Mouse (Mus musculus) limb, embryonic 13.5 days (tissue): Measurements from ENCODE around the gene Lrrc74a. TPM values are rescaled to one million over a fixed set of nuclear protein-coding genes. Genes with fewer than 3 reads are reported as not detected.

Experiments
- ATAC-seq: fragments of 200-750 bp; cut with Nextera tagmentation; 2 replicates; pipeline ENCODE4 v1.8.0; 2017; ENCODE audit warnings: low read depth, moderate number of reproducible peaks, moderate TSS enrichment; ENCODE audit not compliant: low FRiP score
- H3K27ac ChIP-seq: fragments of 300-500 bp; sonication (generic); 2 replicates; pipeline ENCODE4 v1.5.1; 2015; ENCODE audit warnings: inconsistent platforms, mild to moderate bottlenecking, moderate library complexity
- H3K27me3 ChIP-seq: fragments of 300-500 bp; sonication (generic); 2 replicates; pipeline ENCODE4 v1.6.1; 2015; ENCODE audit warnings: mild to moderate bottlenecking, inconsistent platforms
- H3K36me3 ChIP-seq: fragments of 300-500 bp; sonication (generic); 2 replicates; pipeline ENCODE4 v1.6.1; 2015; ENCODE audit warnings: inconsistent platforms, mild to moderate bottlenecking, moderate library complexity
- H3K4me1 ChIP-seq: fragments of 300-500 bp; sonication (generic); 2 replicates; pipeline ENCODE4 v1.6.1; 2015; ENCODE audit warnings: inconsistent platforms
- H3K4me2 ChIP-seq: fragments of 300-500 bp; sonication (generic); replicated peaks from 2 replicates; pipeline ENCODE4 v1.6.1; 2015; ENCODE audit warnings: inconsistent platforms, mild to moderate bottlenecking, moderate library complexity
- H3K4me3 ChIP-seq: fragments of 300-500 bp; sonication (generic); 2 replicates; pipeline ENCODE4 v1.5.1; 2015; ENCODE audit warnings: moderate library complexity, mild to moderate bottlenecking, inconsistent platforms
- H3K9ac ChIP-seq: fragments of 300-500 bp; sonication (generic); 2 replicates; pipeline ENCODE4 v1.6.1; 2015; ENCODE audit warnings: mild to moderate bottlenecking, inconsistent platforms
- H3K9me3 ChIP-seq: fragments of 300-500 bp; sonication (generic); 2 replicates; pipeline ENCODE4 v1.6.1; 2016; ENCODE audit warnings: inconsistent platforms
- WGBS: fragments of 180-500 bp; shearing (Covaris S2); methylation state at CpG from one replicate; pipeline ENCODE4 v1.1.7; 2015; 5-methylcytosine and 5-hydroxymethylcytosine counted together
- polyA plus RNA-seq: library from polyadenylated mRNA; unstranded; fragments of >200 nt; fragmentation: Nextera tagmentation; extraction: Ambion mirVana; gene quantifications from 2 replicates; pipeline ENCODE4 v1.2.1, GENCODE M21; 2015

Gene Lrrc74a
- polyA plus RNA-seq, 1 experiment from 2014 or later: not detected

GRCm38 (mm10) chr12:86725706-86726105 lies 8.5 kb upstream of the Lrrc74a start:
- peak; percentile 26; the same call in 1 of the 2 replicates for ATAC-seq
- Histone ChIP-seq H3K4me1 (peaks cover 8% of the 10 kb centered on the region), H3K27ac (peak overlapping the region; percentile 66; the same call in 1 of the 2 replicates), H3K36me3 (peaks cover 6% of the 10 kb centered on the region; the same call in 1 of the 2 replicates), H3K4me2 (peak overlapping the region; percentile 89), H3K27me3 (no peaks in the 10 kb centered on the region), H3K9me3 (no peaks in the 10 kb centered on the region), H3K4me3 (peak overlapping the region; percentile 68), H3K9ac (peak overlapping the region; percentile 75)
- WGBS: under 1% methylated on average over 19 of the region's 19 CpGs

- Histone ChIP-seq H3K4me1 (peaks cover 8% of the 10 kb centered on the region), H3K9ac (peak within 1 kb of the TSS; percentile 75), H3K27ac (peak within 1 kb of the TSS; percentile 66; the same call in 1 of the 2 replicates), H3K9me3 (no peaks in the 10 kb centered on the region), H3K4me2 (peak within 1 kb of the TSS; percentile 89), H3K4me3 (peak within 1 kb of the TSS; percentile 68), H3K36me3 (peaks cover 6% of the 10 kb centered on the region; the same call in 1 of the 2 replicates), H3K27me3 (no peaks in the 10 kb centered on the region)
- WGBS: under 1% methylated on average over 44 of the region's 44 CpGs
- peak; percentile 99 for ATAC-seq
Observed at GRCm38 (mm10) chr12:86726120-86726640, 8.0 kb upstream of the Lrrc74a start, which contains the start of gene Angel1. TSS of gene Angel1 (minus strand) at chr12:86726460.

- H3K27me3 ChIP-seq: no peaks in the 10 kb centered on the region
- peaks cover 7% of the 10 kb centered on the region; the same call in 1 of the 2 replicates for H3K9me3 ChIP-seq
- 72% methylated on average over 13 of the region's 13 CpGs for WGBS
- H3K4me3 ChIP-seq: no peak overlapping the region
- no peak overlapping the region for H3K4me2 ChIP-seq
- H3K4me1 ChIP-seq: no peaks in the 10 kb centered on the region
- no peak for ATAC-seq
- no peak overlapping the region for H3K27ac ChIP-seq
- H3K36me3 ChIP-seq: no peaks in the 10 kb centered on the region
- no peak overlapping the region for H3K9ac ChIP-seq
Observed at GRCm38 (mm10) chr12:86761036-86761435, 26.9 kb downstream of the Lrrc74a start.

DNA sequence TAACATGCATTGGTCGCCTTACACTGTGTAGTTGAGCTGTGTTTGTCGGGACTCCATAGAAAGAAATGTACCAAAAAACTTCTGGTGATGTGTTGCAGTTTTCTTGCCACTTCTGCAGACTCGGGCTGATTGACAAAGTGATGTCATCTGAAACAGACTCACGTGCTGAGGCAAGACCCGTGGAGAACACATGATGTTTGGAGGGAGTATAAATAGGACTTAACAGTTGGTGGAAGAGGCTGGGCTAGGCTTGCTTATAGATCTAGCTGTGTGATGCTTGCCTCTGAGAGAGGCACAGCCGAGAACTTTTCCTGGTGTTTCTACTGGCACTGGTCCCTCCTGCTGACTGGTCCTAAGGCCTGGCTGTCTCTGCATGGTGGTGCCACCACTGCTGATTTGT lies 29.9 kb downstream of the Lrrc74a start:
- H3K4me3 ChIP-seq: no peak overlapping the region
- no peak overlapping the region for H3K9ac ChIP-seq
- no peak overlapping the region for H3K27ac ChIP-seq
- H3K36me3 ChIP-seq: no peaks in the 10 kb centered on the region
- 0 out of 2 replicates have a peak, but pooled peaks cover 4% of the 10 kb centered on the region for H3K4me1 ChIP-seq
- H3K4me2 ChIP-seq: no peak overlapping the region
- no peaks in the 10 kb centered on the region for H3K27me3 ChIP-seq
- H3K9me3 ChIP-seq: peaks cover 7% of the 10 kb centered on the region; the same call in 1 of the 2 replicates
- ATAC-seq: no peak
- 72% methylated on average over 6 of the region's 6 CpGs for WGBS

- no peak overlapping the region for H3K4me2 ChIP-seq
- peaks cover 20% of the 10 kb centered on the region for H3K4me1 ChIP-seq
- no peaks in the 10 kb centered on the region for H3K36me3 ChIP-seq
- no peaks in the 10 kb centered on the region for H3K9me3 ChIP-seq
- H3K4me3 ChIP-seq: no peak overlapping the region
- ATAC-seq: no peak
- no peak overlapping the region for H3K27ac ChIP-seq
- 92% methylated on average over 8 of the region's 8 CpGs for WGBS
- no peak overlapping the region for H3K9ac ChIP-seq
- H3K27me3 ChIP-seq: no peaks in the 10 kb centered on the region
Observed at GRCm38 (mm10) chr12:86766467-86766866, 32.3 kb downstream of the Lrrc74a start.

- no peaks in the 10 kb centered on the region for H3K36me3 ChIP-seq
- 34% methylated on average over 20 of the region's 20 CpGs for WGBS
- no peak for ATAC-seq
- no peaks in the 10 kb centered on the region for H3K27me3 ChIP-seq
- H3K4me3 ChIP-seq: no peak overlapping the region
- no peaks in the 10 kb centered on the region for H3K9me3 ChIP-seq
- peaks cover 26% of the 10 kb centered on the region for H3K4me1 ChIP-seq
- H3K4me2 ChIP-seq: no peak overlapping the region
- H3K27ac ChIP-seq: no peak overlapping the region
- no peak overlapping the region for H3K9ac ChIP-seq
Observed at GRCm38 (mm10) chr12:86767868-86768631, 33.9 kb downstream of the Lrrc74a start.

DNA sequence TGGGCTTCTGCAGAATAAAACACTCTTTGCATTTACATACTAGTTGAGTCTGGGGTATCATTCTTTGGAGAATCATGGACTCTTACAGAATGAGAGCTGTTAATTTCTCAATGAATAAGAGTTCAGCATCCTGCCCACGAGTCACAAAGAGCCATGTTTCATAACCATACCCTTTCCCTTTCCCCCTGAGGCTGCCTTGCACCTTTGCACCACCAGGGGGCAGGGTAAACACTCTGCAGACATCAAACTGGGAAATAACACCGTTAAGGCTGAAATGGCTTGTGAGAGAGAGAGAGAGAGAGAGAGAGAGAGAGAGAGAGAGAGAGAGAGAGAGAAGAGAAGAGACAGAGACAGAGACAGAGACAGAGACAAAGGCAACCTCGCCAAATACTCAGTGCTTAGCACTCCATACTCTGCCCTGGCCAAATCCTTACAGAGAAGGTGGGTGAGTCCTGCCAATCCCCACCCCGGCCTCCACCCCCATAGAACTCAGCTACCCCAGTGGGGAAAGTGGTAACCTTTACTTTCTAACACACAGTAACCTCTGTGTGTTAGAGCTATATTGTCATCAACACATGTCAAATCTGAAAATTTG lies 34.9 kb downstream of the Lrrc74a start:
- no peak overlapping the region for H3K27ac ChIP-seq
- H3K4me3 ChIP-seq: no peak overlapping the region
- H3K36me3 ChIP-seq: no peaks in the 10 kb centered on the region
- no peaks in the 10 kb centered on the region for H3K9me3 ChIP-seq
- no peak for ATAC-seq
- 37% methylated on average over 4 of the region's 4 CpGs for WGBS
- H3K9ac ChIP-seq: no peak overlapping the region
- no peaks in the 10 kb centered on the region for H3K27me3 ChIP-seq
- H3K4me1 ChIP-seq: peaks cover 26% of the 10 kb centered on the region
- no peak overlapping the region for H3K4me2 ChIP-seq

GRCm38 (mm10) chr12:86769819-86770218 lies 35.6 kb downstream of the Lrrc74a start:
- H3K4me1 ChIP-seq: peaks cover 26% of the 10 kb centered on the region
- no peaks in the 10 kb centered on the region for H3K36me3 ChIP-seq
- H3K4me3 ChIP-seq: no peak overlapping the region
- no peak overlapping the region for H3K4me2 ChIP-seq
- peaks cover 3% of the 10 kb centered on the region for H3K9me3 ChIP-seq
- H3K27me3 ChIP-seq: no peaks in the 10 kb centered on the region
- no peak overlapping the region for H3K9ac ChIP-seq
- 0 out of 2 replicates have a peak, but pooled peaks have one; percentile 5 for ATAC-seq
- H3K27ac ChIP-seq: 0 out of 2 replicates have a peak overlapping the region, but pooled peaks have one; percentile 35

DNA sequence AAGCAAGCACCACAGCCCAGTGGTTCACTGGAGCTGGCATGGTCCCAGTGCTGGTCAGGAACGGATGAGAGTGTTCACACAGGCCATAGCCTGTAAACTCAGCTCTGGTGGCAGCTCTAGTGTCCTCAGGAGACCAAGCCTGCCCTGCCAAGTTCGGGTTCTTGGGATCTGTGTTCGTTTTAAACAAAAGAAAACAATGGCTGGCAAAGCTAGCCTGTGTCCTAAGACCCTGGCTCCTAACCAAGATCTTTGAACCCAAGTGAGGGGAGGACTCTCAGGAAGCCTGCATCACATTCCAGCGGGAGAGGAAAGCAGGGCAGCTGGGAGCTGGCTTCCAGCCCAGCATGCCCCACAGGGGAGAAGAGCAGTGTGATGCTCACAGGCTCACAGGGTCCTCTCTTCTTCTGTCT lies 36.1 kb downstream of the Lrrc74a start:
- no peak overlapping the region for H3K4me2 ChIP-seq
- H3K36me3 ChIP-seq: no peaks in the 10 kb centered on the region
- peaks cover 27% of the 10 kb centered on the region for H3K4me1 ChIP-seq
- WGBS: 26% methylated on average over 4 of the region's 4 CpGs
- no peak overlapping the region for H3K9ac ChIP-seq
- H3K27ac ChIP-seq: 0 out of 2 replicates have a peak overlapping the region, but pooled peaks have one; percentile 35
- H3K9me3 ChIP-seq: peaks cover 3% of the 10 kb centered on the region
- ATAC-seq: 0 out of 2 replicates have a peak, but pooled peaks have one; percentile 21
- H3K27me3 ChIP-seq: no peaks in the 10 kb centered on the region
- no peak overlapping the region for H3K4me3 ChIP-seq

DNA sequence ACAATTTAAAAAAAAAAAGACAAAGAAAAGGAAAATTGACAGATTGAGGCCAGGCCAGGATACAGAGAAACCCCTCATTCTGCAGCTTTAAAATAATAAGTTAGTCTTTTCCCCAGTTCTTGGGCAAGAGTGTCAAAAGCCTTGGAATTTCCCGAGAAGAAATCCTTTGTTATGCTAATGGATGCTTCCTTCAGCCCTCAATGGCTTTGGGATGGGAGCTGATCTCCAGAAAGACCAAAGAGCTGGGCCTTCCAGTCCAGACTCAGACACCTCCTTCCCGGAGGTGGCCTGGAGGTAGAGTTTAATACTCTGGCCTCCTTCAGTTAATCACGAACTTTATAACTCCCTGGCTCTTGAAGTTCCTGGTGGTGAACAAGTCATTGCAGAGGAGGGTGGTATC lies 36.8 kb downstream of the Lrrc74a start:
- 13% methylated on average over 3 of the region's 3 CpGs for WGBS
- Histone ChIP-seq H3K27me3 (no peaks in the 10 kb centered on the region), H3K4me2 (no peak overlapping the region), H3K9me3 (peaks cover 3% of the 10 kb centered on the region), H3K27ac (no peak overlapping the region), H3K4me1 (peaks cover 31% of the 10 kb centered on the region), H3K9ac (no peak overlapping the region), H3K4me3 (no peak overlapping the region), H3K36me3 (no peaks in the 10 kb centered on the region)
- no peak for ATAC-seq

GRCm38 (mm10) chr12:86771823-86772427 lies 37.8 kb downstream of the Lrrc74a start:
- 8% methylated on average over 12 of the region's 12 CpGs for WGBS
- Histone ChIP-seq H3K9ac (no peak overlapping the region), H3K27ac (no peak overlapping the region), H3K27me3 (no peaks in the 10 kb centered on the region), H3K9me3 (peaks cover 3% of the 10 kb centered on the region), H3K4me3 (no peak overlapping the region), H3K4me2 (no peak overlapping the region), H3K36me3 (no peaks in the 10 kb centered on the region), H3K4me1 (peaks cover 34% of the 10 kb centered on the region)
- peak; percentile 33; the same call in 1 of the 2 replicates for ATAC-seq

- no peak for ATAC-seq
- Histone ChIP-seq H3K36me3 (no peaks in the 10 kb centered on the region), H3K4me1 (peaks cover 34% of the 10 kb centered on the region), H3K9me3 (peaks cover 3% of the 10 kb centered on the region), H3K4me3 (no peak overlapping the region), H3K4me2 (no peak overlapping the region), H3K27ac (no peak overlapping the region), H3K27me3 (no peaks in the 10 kb centered on the region), H3K9ac (no peak overlapping the region)
- WGBS: 37% methylated on average over 3 of the region's 3 CpGs
Observed at GRCm38 (mm10) chr12:86772551-86772950, 38.4 kb downstream of the Lrrc74a start.
